Mouse (Mus musculus) olfactory bulb, adult 2 months (tissue): ENCODE measurements around the gene Dkkl1. TPM values are rescaled to one million over a fixed set of nuclear protein-coding genes. Genes with fewer than 3 reads are reported as not detected.
"Not testable (repeated sequence)": the region's sequence is repeated elsewhere in the genome, so short reads cannot be mapped to it uniquely, and the experiment has no call there.

Experiments
- H3K27ac ChIP-seq: fragments of 200-500 bp; 2 replicates; pipeline ENCODE4 v1.5.1; 2012; ENCODE audit warnings: low read depth, low read length; ENCODE audit not compliant: insufficient read depth
- H3K4me1 ChIP-seq: fragments of 200-500 bp; 2 replicates; pipeline ENCODE4 v1.6.1; 2012; ENCODE audit warnings: low read length; ENCODE audit not compliant: control insufficient read depth, insufficient read depth
- H3K4me3 ChIP-seq: fragments of 200-500 bp; 2 replicates; pipeline ENCODE4 v1.5.1; 2012; ENCODE audit warnings: mild to moderate bottlenecking, low read depth, low read length, moderate library complexity; ENCODE audit not compliant: insufficient read depth
- CTCF ChIP-seq: fragments of 200-500 bp; IDR thresholded peaks from 2 replicates; pipeline ENCODE4 v1.5.1; 2012; ENCODE audit warnings: low read depth, mild to moderate bottlenecking, low read length, moderate library complexity; ENCODE audit not compliant: insufficient read depth
- POLR2A ChIP-seq: fragments of 200-500 bp; IDR thresholded peaks from 2 replicates; pipeline ENCODE4 v1.6.1; 2012; ENCODE audit warnings: mild to moderate bottlenecking, low read depth, low read length, moderate library complexity; ENCODE audit not compliant: insufficient read depth
- WGBS: fragments of 180-500 bp; shearing (Covaris S2); methylation state at CpG from one replicate; pipeline ENCODE4 v1.1.7; 2018; 5-methylcytosine and 5-hydroxymethylcytosine counted together
- polyA plus RNA-seq: library from polyadenylated mRNA; stranded (reverse); fragments of >200 nt; gene quantifications from 2 replicates; pipeline ENCODE4 v1.2.4, GENCODE M21; 2012; ENCODE audit warnings: low replicate concordance; ENCODE audit not compliant: missing spikeins, insufficient read depth, insufficient read length

The Dkkl1 gene
- polyA plus RNA-seq, result not detected in 2 replicates

GRCm38 (mm10) chr7:45211851-45212251, at the start of gene Dkkl1:
Gene Dkkl1 (minus strand): TSS chr7:45212147.
- 6% methylated on average over 17 of the region's 17 CpGs for whole genome bisulfite sequencing
- TF ChIP-seq CTCF (no peak), POLR2A (no peak)
- Histone ChIP-seq H3K4me3 (no peak within 1 kb of the TSS), H3K4me1 (peaks cover 13% of the 10 kb centered on the region), H3K27ac (no peak within 1 kb of the TSS)

GRCm38 (mm10) chr7:45259281-45259680, 47.3 kb upstream of the Dkkl1 start:
- 91% methylated on average over 8 of the region's 8 CpGs for WGBS
- H3K4me1 ChIP-seq, result peaks cover 15% of the 10 kb centered on the region
- H3K27ac ChIP-seq, result no peak overlapping the region
- no peak overlapping the region for H3K4me3 ChIP-seq
- TF ChIP-seq CTCF, result no peak
- TF ChIP-seq POLR2A, result no peak

GRCm38 (mm10) chr7:45257063-45257840, 45.3 kb upstream of the Dkkl1 start:
- Histone ChIP-seq H3K4me3 (no peak overlapping the region), H3K4me1 (peaks cover 11% of the 10 kb centered on the region; the same call in 1 of the 2 replicates), H3K27ac (no peak overlapping the region)
- 62% methylated on average over 11 of the region's 11 CpGs for WGBS
- TF ChIP-seq CTCF, result no peak
- TF ChIP-seq POLR2A, result no peak

GRCm38 (mm10) chr7:45255822-45256221, 43.9 kb upstream of the Dkkl1 start:
- WGBS, result 82% methylated on average over 5 of the region's 7 CpGs
- not testable (repeated sequence) for H3K27ac ChIP-seq, H3K4me1 ChIP-seq, H3K4me3 ChIP-seq

GRCm38 (mm10) chr7:45253806-45254205, 41.9 kb upstream of the Dkkl1 start:
- TF ChIP-seq CTCF (no peak), POLR2A (no peak)
- no peak overlapping the region for H3K27ac ChIP-seq
- H3K4me3 ChIP-seq, result no peak overlapping the region
- 92% methylated on average over 8 of the region's 8 CpGs for WGBS
- peaks cover 9% of the 10 kb centered on the region; the same call in 1 of the 2 replicates for H3K4me1 ChIP-seq

GRCm38 (mm10) chr7:45247666-45248065, 35.7 kb upstream of the Dkkl1 start:
- H3K27ac ChIP-seq, result no peak overlapping the region
- 38% methylated on average over 3 of the region's 3 CpGs for WGBS
- H3K4me3 ChIP-seq, result no peak overlapping the region
- H3K4me1 ChIP-seq, result no peaks in the 10 kb centered on the region
- no peak for TF ChIP-seq CTCF
- TF ChIP-seq POLR2A, result no peak

GRCm38 (mm10) chr7:45241389-45241749, 29.4 kb upstream of the Dkkl1 start:
- TF ChIP-seq POLR2A (no peak), CTCF (no peak)
- no peak overlapping the region for H3K27ac ChIP-seq
- H3K4me1 ChIP-seq, result peaks cover 9% of the 10 kb centered on the region
- 89% methylated on average over 6 of the region's 6 CpGs for WGBS
- H3K4me3 ChIP-seq, result peak overlapping the region; percentile 42; the same call in 1 of the 2 replicates

- TF ChIP-seq CTCF (no peak), POLR2A (peak; percentile 27; the same call in 1 of the 2 replicates)
- 16% methylated on average over 53 of the region's 53 CpGs for WGBS
- peaks cover 9% of the 10 kb centered on the region for H3K4me1 ChIP-seq
- peak within 1 kb of the TSS; percentile 42 for H3K4me3 ChIP-seq
- H3K27ac ChIP-seq, result no peak within 1 kb of the TSS
These were observed 28.9 kb upstream of the Dkkl1 start, which contains the start of gene Slc6a16 for GRCm38 (mm10) chr7:45240633-45241388. Gene Slc6a16 (plus strand): TSS chr7:45241085.

GRCm38 (mm10) chr7:45240109-45240508, 28.2 kb upstream of the Dkkl1 start:
- TF ChIP-seq CTCF (no peak), POLR2A (no peak)
- H3K4me3 ChIP-seq, result no peak overlapping the region
- 81% methylated on average over 7 of the region's 7 CpGs for WGBS

More at GRCm38 (mm10) chr7:45240109-45240508, 28.2 kb upstream of the Dkkl1 start:
- Histone ChIP-seq H3K4me1 (peaks cover 9% of the 10 kb centered on the region), H3K27ac (no peak overlapping the region)
